Mouse (Mus musculus): ENCODE data around the gene Nid1. TPM values are rescaled to one million over a fixed set of nuclear protein-coding genes. Genes with fewer than 3 reads are reported as not detected.
"Not testable (repeated sequence)": the region's sequence is repeated elsewhere in the genome, so short reads cannot be mapped to it uniquely, and the experiment has no call there.

The Nid1 gene
- polyA plus RNA-seq, 1 experiment from 2014 or later = 20.7 TPM

DNA sequence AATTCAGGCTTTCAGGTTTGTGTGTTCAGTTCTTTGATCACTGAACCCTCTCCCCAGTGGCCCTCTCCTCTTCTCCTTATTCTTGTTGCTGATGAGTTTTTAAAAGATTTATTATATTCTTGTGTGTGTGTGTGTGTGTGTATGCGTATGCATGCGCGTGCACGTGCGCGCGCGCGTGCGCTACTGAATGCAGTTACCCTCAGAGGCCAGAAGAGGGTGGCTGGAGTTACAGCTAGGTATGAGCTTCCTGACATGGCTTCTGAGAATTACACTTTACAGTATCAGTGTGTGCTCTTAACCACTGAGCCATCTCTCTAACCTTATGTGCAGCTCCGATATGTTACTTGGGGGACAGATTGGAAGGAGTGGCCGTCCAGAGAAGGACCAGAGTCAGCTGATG, 12.6 kb downstream of the Nid1 start:
- not testable (repeated sequence) for H3K9me3 ChIP-seq (ENCODE audit: control insufficient read depth, low read length); H3K36me3 ChIP-seq (ENCODE audit: control insufficient read depth, insufficient read depth); H3K4me1 ChIP-seq (replicated peaks; ENCODE audit: control insufficient read depth, insufficient read depth, low read length); H3K27me3 ChIP-seq (replicated peaks; ENCODE audit: control insufficient read depth, insufficient read depth, low read length); ATAC-seq; H3K4me3 ChIP-seq (replicated peaks; ENCODE audit: low read length); H3K9ac ChIP-seq (replicated peaks; ENCODE audit: low read depth, low read length); H3K4me2 ChIP-seq (ENCODE audit: low read length); H3K27ac ChIP-seq (ENCODE audit: low read length)
- WGBS = 79% methylated on average over 12 of the region's 12 CpGs

- not testable (repeated sequence) for H3K27me3 ChIP-seq (replicated peaks; ENCODE audit: control insufficient read depth, insufficient read depth, low read length); H3K4me2 ChIP-seq (ENCODE audit: low read length); H3K36me3 ChIP-seq (ENCODE audit: control insufficient read depth, insufficient read depth); H3K4me1 ChIP-seq (replicated peaks; ENCODE audit: control insufficient read depth, insufficient read depth, low read length); ATAC-seq; H3K9ac ChIP-seq (replicated peaks; ENCODE audit: low read depth, low read length); H3K27ac ChIP-seq (ENCODE audit: low read length); H3K4me3 ChIP-seq (replicated peaks; ENCODE audit: low read length); H3K9me3 ChIP-seq (ENCODE audit: control insufficient read depth, low read length)
- WGBS = 17% methylated on average over 1 of the region's 1 CpGs
Observed at GRCm38 (mm10) chr13:13450931-13451330, 13.6 kb downstream of the Nid1 start.

DNA sequence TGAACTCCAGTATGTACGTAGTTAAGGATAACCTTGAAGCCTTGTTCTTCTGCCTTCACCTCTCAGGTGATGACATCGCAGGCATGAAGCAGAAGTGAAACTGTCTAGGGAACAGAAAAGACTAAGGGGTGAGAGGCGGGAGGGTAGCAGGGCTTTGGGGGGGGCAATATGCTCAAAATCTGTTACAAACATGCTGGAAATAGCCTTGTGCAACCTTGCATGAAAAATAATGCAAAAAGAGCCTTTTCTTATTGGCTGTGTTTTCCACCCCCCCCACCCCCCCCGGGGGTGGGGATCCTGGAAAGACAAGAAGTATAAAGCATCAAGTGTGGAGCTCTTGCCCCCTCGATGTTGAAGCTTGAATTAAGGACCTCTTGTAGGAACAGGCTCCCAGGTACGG, 16.0 kb downstream of the Nid1 start:
- H3K27me3 ChIP-seq (replicated peaks; ENCODE audit: control insufficient read depth, insufficient read depth, low read length); ATAC-seq: not testable (repeated sequence)
- WGBS = 86% methylated on average over 6 of the region's 6 CpGs

DNA sequence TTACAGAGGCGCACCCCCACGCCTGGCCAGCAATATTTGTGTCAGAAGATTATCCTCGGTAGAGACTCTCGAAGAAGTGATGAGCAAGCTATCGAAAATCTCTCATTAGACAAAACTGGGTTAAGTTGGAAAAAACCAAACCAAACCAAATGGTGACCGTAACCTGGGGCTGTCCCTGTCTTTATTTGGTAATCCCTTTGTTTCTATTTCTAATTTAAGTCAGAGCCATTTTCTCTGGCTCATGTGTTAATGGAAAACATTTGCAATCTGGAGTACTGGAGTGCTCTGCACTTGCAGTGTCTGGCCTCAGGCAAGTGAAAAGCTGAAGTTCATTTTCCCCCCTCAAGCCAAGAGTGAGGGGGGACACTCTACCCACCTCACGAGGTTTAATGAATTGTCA, 16.9 kb downstream of the Nid1 start:
- not testable (repeated sequence) for ATAC-seq; H3K4me1 ChIP-seq (replicated peaks; ENCODE audit: control insufficient read depth, insufficient read depth, low read length); H3K36me3 ChIP-seq (ENCODE audit: control insufficient read depth, insufficient read depth); H3K4me3 ChIP-seq (replicated peaks; ENCODE audit: low read length); H3K27ac ChIP-seq (ENCODE audit: low read length); H3K4me2 ChIP-seq (ENCODE audit: low read length); H3K27me3 ChIP-seq (replicated peaks; ENCODE audit: control insufficient read depth, insufficient read depth, low read length); H3K9ac ChIP-seq (replicated peaks; ENCODE audit: low read depth, low read length); H3K9me3 ChIP-seq (ENCODE audit: control insufficient read depth, low read length)
- 90% methylated on average over 7 of the region's 7 CpGs for WGBS

More for the DNA sequence above, 16.0 kb downstream of the Nid1 start:
- H3K4me2 ChIP-seq (ENCODE audit: low read length); H3K9ac ChIP-seq (replicated peaks; ENCODE audit: low read depth, low read length); H3K27ac ChIP-seq (ENCODE audit: low read length); H3K4me3 ChIP-seq (replicated peaks; ENCODE audit: low read length); H3K9me3 ChIP-seq (ENCODE audit: control insufficient read depth, low read length); H3K4me1 ChIP-seq (replicated peaks; ENCODE audit: control insufficient read depth, insufficient read depth, low read length); H3K36me3 ChIP-seq (ENCODE audit: control insufficient read depth, insufficient read depth): not testable (repeated sequence)

DNA sequence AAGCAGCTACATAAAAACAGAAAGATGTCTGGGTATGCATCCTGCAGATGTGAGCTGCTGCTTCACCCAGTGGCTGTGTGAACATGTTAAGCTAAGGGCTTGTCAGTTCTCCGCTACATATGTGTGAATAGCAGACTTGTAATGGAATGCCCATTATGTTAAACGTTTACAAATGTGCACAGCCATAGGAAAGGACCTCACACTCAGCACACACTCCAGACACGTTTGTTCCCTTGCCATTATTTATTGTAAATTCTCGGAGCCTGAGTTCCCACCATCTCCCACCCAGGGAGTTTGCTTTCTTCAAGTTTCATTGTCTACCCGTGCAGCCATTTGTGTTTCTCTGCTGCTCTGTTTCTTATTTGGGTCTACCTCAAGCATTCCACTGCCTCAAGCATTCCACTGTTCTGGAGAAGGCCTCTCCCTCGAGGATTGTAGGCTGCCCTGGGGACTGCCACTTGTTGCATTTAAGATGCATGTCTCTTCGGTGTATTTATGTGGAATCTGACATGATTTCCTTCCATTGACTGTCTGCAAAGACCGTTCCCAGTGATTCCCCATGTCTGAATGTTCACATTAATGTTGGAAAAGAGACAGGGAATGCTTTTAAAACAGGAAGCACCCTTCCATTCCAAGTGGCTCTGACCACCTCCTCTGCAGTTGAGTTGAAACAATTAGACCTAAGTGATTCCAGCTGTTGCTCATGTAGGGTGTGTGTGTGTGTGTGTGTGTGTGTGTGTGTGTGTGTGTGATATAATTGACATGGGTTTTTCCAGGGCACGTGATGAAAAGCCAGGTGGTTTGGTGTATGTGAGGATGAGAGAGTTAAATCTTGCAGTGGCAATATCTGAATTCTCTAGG, 18.5 kb downstream of the Nid1 start:
- H3K27ac ChIP-seq (ENCODE audit: low read length); ATAC-seq; H3K36me3 ChIP-seq (ENCODE audit: control insufficient read depth, insufficient read depth); H3K9ac ChIP-seq (replicated peaks; ENCODE audit: low read depth, low read length); H3K4me1 ChIP-seq (replicated peaks; ENCODE audit: control insufficient read depth, insufficient read depth, low read length); H3K9me3 ChIP-seq (ENCODE audit: control insufficient read depth, low read length); H3K4me2 ChIP-seq (ENCODE audit: low read length); H3K27me3 ChIP-seq (replicated peaks; ENCODE audit: control insufficient read depth, insufficient read depth, low read length); H3K4me3 ChIP-seq (replicated peaks; ENCODE audit: low read length): not testable (repeated sequence)
- WGBS = 50% methylated on average over 8 of the region's 9 CpGs

DNA sequence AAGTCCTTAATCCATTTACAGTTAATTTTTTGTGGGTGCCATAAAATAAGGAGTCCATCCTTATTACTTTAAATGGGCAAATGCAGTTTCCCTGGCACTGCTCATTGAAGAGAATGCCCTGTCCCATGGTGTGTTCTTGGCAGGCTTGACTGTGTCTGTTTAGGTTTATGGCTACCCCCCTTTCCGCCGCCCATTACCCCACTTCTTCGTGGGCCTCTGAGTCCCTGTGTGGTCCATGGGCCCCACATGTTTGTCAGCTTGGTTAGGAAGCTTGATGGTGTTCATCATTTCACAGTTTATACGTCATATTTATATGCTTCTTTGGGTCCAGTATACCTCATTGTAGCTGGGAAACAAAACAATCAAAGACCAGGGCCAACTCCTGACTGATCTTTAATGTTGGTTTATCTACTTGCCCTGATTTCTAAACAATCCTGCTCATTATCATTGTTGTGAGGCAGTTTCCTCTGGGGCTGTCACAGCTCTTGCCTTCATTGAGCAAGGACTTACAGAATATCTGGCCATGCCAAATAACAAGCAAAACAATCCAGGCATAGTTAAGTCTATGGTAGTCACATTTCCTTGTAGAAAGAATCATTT, 20.9 kb downstream of the Nid1 start:
- ATAC-seq = no peak
- Histone ChIP-seq H3K36me3 (ENCODE audit: control insufficient read depth, insufficient read depth) (no peaks in the 10 kb centered on the region), H3K4me1 (replicated peaks; ENCODE audit: control insufficient read depth, insufficient read depth, low read length) (no peaks in the 10 kb centered on the region), H3K4me3 (replicated peaks; ENCODE audit: low read length) (no peak overlapping the region), H3K4me2 (ENCODE audit: low read length) (no peak overlapping the region), H3K27ac (ENCODE audit: low read length) (no peak overlapping the region), H3K27me3 (replicated peaks; ENCODE audit: control insufficient read depth, insufficient read depth, low read length) (no peaks in the 10 kb centered on the region), H3K9ac (replicated peaks; ENCODE audit: low read depth, low read length) (no peak overlapping the region), H3K9me3 (ENCODE audit: control insufficient read depth, low read length) (no peaks in the 10 kb centered on the region)
- 72% methylated on average over 4 of the region's 4 CpGs for WGBS

DNA sequence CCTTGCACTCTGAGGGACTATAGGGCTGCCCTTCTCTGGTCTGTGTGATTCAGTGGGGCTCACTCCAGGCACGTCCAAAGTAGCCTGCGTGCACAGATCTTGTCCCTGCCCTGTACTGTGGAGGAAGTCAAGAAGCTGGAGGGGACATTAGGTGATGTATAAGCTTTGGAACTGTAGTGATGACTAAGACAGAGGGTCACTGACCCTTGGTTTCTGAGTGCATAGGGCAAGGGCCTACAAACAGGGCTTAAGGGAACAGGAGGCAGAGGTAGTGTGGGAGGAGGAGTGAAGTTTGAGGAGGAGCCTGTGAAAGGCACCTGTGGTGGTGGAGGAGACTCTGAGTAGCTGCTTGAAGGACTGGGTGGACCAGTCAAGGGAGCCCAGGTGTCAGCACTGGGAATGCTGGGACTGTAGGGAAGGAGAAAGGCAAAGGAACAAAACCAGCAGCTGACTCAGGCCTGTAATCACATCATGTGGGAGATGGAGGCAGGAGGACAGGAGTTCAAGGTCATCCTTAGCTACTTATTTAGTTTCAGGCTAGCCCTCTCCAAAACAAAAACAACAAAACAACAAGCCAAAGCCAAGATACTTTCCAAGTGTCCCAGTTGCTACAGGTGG, 23.3 kb downstream of the Nid1 start:
- H3K9ac ChIP-seq (replicated peaks; ENCODE audit: low read depth, low read length) = no peak overlapping the region
- H3K36me3 ChIP-seq (ENCODE audit: control insufficient read depth, insufficient read depth) = no peaks in the 10 kb centered on the region
- no peak for ATAC-seq
- no peak overlapping the region for H3K4me3 ChIP-seq (replicated peaks; ENCODE audit: low read length)
- H3K27ac ChIP-seq (ENCODE audit: low read length) = no peak overlapping the region
- H3K4me2 ChIP-seq (ENCODE audit: low read length) = no peak overlapping the region
- H3K9me3 ChIP-seq (ENCODE audit: control insufficient read depth, low read length) = no peaks in the 10 kb centered on the region
- H3K27me3 ChIP-seq (replicated peaks; ENCODE audit: control insufficient read depth, insufficient read depth, low read length) = no peaks in the 10 kb centered on the region
- H3K4me1 ChIP-seq (replicated peaks; ENCODE audit: control insufficient read depth, insufficient read depth, low read length) = no peaks in the 10 kb centered on the region
- WGBS = 96% methylated on average over 2 of the region's 2 CpGs

DNA sequence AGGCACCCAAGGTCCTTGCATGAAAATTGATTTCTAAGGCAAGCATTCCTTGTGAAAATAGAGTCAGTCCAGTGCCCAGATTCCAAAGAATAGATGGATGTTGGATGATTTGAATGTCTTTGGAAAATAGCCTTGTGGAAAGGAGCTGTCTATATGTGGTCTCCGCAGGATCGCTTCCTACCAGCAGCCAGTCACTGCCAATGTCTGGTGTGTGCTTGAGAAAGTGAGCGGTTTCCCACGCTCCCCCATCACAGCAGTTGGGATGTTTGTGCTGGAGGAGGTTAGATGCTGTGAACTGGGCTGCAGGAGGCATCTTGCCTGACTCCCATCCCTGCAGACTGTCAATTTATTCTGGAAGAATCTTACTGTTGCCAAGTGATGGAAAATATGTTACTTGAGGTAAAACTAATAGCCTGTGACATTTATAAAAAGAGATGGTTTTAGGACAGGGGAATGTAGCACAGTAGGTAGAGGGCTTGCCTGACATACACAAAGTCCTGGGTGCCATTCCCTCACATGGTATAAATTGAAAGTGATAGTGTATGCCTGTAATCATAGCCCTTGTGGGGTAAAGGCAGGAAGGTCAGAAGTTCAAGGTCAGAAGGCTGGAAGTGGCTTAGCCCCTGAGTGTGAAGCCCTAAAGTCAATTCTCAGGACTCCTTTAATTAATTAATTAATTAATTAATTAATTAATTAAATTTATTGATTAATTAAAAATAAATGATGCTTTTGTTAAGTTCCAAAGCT, 24.3 kb downstream of the Nid1 start:
- Histone ChIP-seq H3K4me1 (replicated peaks; ENCODE audit: control insufficient read depth, insufficient read depth, low read length) (no peaks in the 10 kb centered on the region), H3K27me3 (replicated peaks; ENCODE audit: control insufficient read depth, insufficient read depth, low read length) (no peaks in the 10 kb centered on the region), H3K36me3 (ENCODE audit: control insufficient read depth, insufficient read depth) (no peaks in the 10 kb centered on the region), H3K9ac (replicated peaks; ENCODE audit: low read depth, low read length) (no peak overlapping the region), H3K27ac (ENCODE audit: low read length) (no peak overlapping the region), H3K4me2 (ENCODE audit: low read length) (no peak overlapping the region), H3K4me3 (replicated peaks; ENCODE audit: low read length) (no peak overlapping the region), H3K9me3 (ENCODE audit: control insufficient read depth, low read length) (no peaks in the 10 kb centered on the region)
- ATAC-seq = no peak
- 78% methylated on average over 4 of the region's 4 CpGs for WGBS

DNA sequence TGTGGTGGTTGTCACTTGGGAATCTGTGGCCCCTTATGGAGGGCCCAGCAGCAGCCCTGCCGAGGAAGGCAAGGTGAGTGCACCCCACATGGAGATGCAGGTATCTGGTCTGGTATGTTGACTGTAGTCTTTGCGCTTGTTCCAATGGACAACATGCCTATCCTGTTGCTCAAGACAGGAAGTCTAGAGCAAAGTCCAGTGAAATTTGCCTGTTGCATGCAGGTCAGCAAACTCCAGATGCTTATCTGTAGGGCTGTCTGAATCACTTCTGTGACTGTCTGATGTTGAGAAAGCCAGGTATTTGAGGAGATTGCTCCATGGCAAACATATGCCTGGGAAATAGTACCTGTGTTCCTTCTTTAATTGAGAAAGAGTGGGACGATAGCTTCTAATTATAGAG, 26.6 kb downstream of the Nid1 start:
- ATAC-seq = no peak
- Histone ChIP-seq H3K9ac (replicated peaks; ENCODE audit: low read depth, low read length) (no peak overlapping the region), H3K27ac (ENCODE audit: low read length) (no peak overlapping the region), H3K9me3 (ENCODE audit: control insufficient read depth, low read length) (no peaks in the 10 kb centered on the region), H3K4me3 (replicated peaks; ENCODE audit: low read length) (no peak overlapping the region), H3K36me3 (ENCODE audit: control insufficient read depth, insufficient read depth) (no peaks in the 10 kb centered on the region), H3K4me1 (replicated peaks; ENCODE audit: control insufficient read depth, insufficient read depth, low read length) (no peaks in the 10 kb centered on the region), H3K4me2 (ENCODE audit: low read length) (no peak overlapping the region), H3K27me3 (replicated peaks; ENCODE audit: control insufficient read depth, insufficient read depth, low read length) (no peaks in the 10 kb centered on the region)
- 93% methylated on average over 3 of the region's 3 CpGs for WGBS
